30 mouse cellular contexts compared by ENCODE assay signal in genomic region chr16:96213027-96213426, GRCm38 (mm10). TPM values are rescaled to one million over a fixed set of nuclear protein-coding genes. Genes with fewer than 3 reads are reported as not detected.
DNase-seq lines count a peak whose midpoint lies in the region; ATAC-seq and TF ChIP-seq lines count a peak whose summit lies in the region.
"Had no signal": no experiment of that assay in that cellular context is flagged by ENCODE, and none has a peak within 500 bp of the region (broad histone marks: within the 10 kb centered on the region; RNA-seq: fewer than 3 reads in every experiment).

No protein-coding gene starts in this region.

- intact Hi-C loops in gastrocnemius, adult 2 months (cut with DNase I), result no loop called here
- intact Hi-C loops in left cerebral cortex, adult 2 months (cut with DNase I), result no loop called here

- DNase-seq in gastrocnemius, adult 2 months, result no peak
- DNase-seq in gastrocnemius, postnatal 25 days, result no peak
- peak; percentile 83 for DNase-seq in heart, postnatal 0 days (ENCODE audit: low spot score)
- no peak for DNase-seq in left cerebral cortex, adult 2 months (ENCODE audit: extremely low spot score in 1 of 2, low spot score in 2 of 2)
- no peak for DNase-seq in thymus, adult 18-20 months
- DNase-seq in right cerebral cortex, adult 2 months (ENCODE audit: low spot score in 2 of 2), result no peak
- DNase-seq: adrenal gland, adult 8-10 months; cerebellum, adult 9-10 months; forebrain, postnatal 0 days; gastrocnemius, postnatal 14 days; kidney, adult 9 months; kidney, postnatal 10 days; layer of hippocampus, adult 9-11 months; left cerebral cortex, postnatal 4 days; liver, postnatal 0 days; lung, postnatal 36 days; spleen, adult 18-20 months; thymus, postnatal 36 days had no signal

- ATAC-seq in heart, embryonic 12.5 days (ENCODE audit: insufficient number of reproducible peaks, low FRiP score), result peak; percentile 78
- peak; percentile 87 for ATAC-seq in heart, postnatal 0 days (ENCODE audit: insufficient read depth, low read depth)
- ATAC-seq in cerebellum, adult (ENCODE audit: insufficient number of reproducible peaks, low FRiP score, low TSS enrichment), result no peak
- ATAC-seq: forebrain, postnatal 0 days; intestine, postnatal 0 days; liver, embryonic 12.5 days; liver, postnatal 0 days; midbrain, embryonic 16.5 days had no signal

- WGBS in heart, embryonic 12.5 days, result 51% methylated on average over 4 of the region's 4 CpGs
- 46% methylated on average over 4 of the region's 4 CpGs for WGBS in heart, postnatal 0 days

- H3K9ac ChIP-seq in heart, embryonic 12.5 days, result no peak overlapping the region
- H3K9ac ChIP-seq in heart, postnatal 0 days (replicated peaks; ENCODE audit: low read depth, low read length), result no peak overlapping the region
- H3K9ac ChIP-seq: forebrain, postnatal 0 days; hindbrain, embryonic 14.5 days; liver, embryonic 12.5 days; liver, postnatal 0 days had no signal

- H3K27me3 ChIP-seq in heart, embryonic 12.5 days (replicated peaks), result no peaks in the 10 kb centered on the region
- no peaks in the 10 kb centered on the region for H3K27me3 ChIP-seq in heart, postnatal 0 days (ENCODE audit: control insufficient read depth, insufficient read depth, low read length)
- H3K27me3 ChIP-seq: liver, embryonic 12.5 days had no signal

- peaks cover 40% of the 10 kb centered on the region for H3K36me3 ChIP-seq in heart, embryonic 12.5 days
- peaks cover 12% of the 10 kb centered on the region; the same call in 1 of the 2 replicates for H3K36me3 ChIP-seq in heart, postnatal 0 days (replicated peaks; ENCODE audit: control insufficient read depth, insufficient read depth, low read length)
- H3K36me3 ChIP-seq: G1E; liver, embryonic 12.5 days had no signal

- peak overlapping the region; percentile 29; the same call in 1 of the 2 replicates for H3K4me2 ChIP-seq in heart, embryonic 12.5 days
- H3K4me2 ChIP-seq in heart, postnatal 0 days (ENCODE audit: low read depth, low read length), result no peak overlapping the region
- H3K4me2 ChIP-seq: hindbrain, embryonic 14.5 days; liver, embryonic 12.5 days; midbrain, embryonic 11.5 days had no signal

- no peak overlapping the region for H3K4me3 ChIP-seq in gastrocnemius, adult 2 months
- no peak overlapping the region for H3K4me3 ChIP-seq in heart, embryonic 12.5 days
- no peak overlapping the region for H3K4me3 ChIP-seq in heart, postnatal 0 days (ENCODE audit: low read depth, low read length)
- H3K4me3 ChIP-seq in left cerebral cortex, adult 2 months, result no peak overlapping the region
- H3K4me3 ChIP-seq: erythroblast, embryonic 14.5 days; liver, embryonic 12.5 days had no signal

- peak; percentile 99 for TF ChIP-seq EP300 in heart, postnatal 0 days (IDR thresholded peaks at IDR 0.05; ENCODE audit: low read depth)

- no peaks in the 10 kb centered on the region for H3K9me3 ChIP-seq in heart, embryonic 12.5 days (replicated peaks)
- H3K9me3 ChIP-seq in heart, postnatal 0 days (replicated peaks; ENCODE audit: control insufficient read depth, low read length), result no peaks in the 10 kb centered on the region
- H3K9me3 ChIP-seq: G1E; liver, embryonic 12.5 days had no signal

- no peak for TF ChIP-seq CTCF in gastrocnemius, adult 2 months (IDR thresholded peaks at IDR 0.05)
- no peak for TF ChIP-seq CTCF in heart, postnatal 0 days (IDR thresholded peaks at IDR 0.05; ENCODE audit: low read depth)
- TF ChIP-seq CTCF in left cerebral cortex, adult 2 months (IDR thresholded peaks at IDR 0.05), result no peak

- peaks cover 47% of the 10 kb centered on the region for H3K4me1 ChIP-seq in heart, embryonic 12.5 days (replicated peaks)
- H3K4me1 ChIP-seq in heart, postnatal 0 days (ENCODE audit: control insufficient read depth, insufficient read depth), result peaks cover 28% of the 10 kb centered on the region
- H3K4me1 ChIP-seq: liver, embryonic 12.5 days had no signal

- H3K27ac ChIP-seq in gastrocnemius, adult 2 months, result 0 out of 2 replicates have a peak overlapping the region, but pooled peaks have one; percentile 4
- peak overlapping the region; percentile 94 for H3K27ac ChIP-seq in heart, embryonic 12.5 days (ENCODE audit: poor library complexity, severe bottlenecking)
- H3K27ac ChIP-seq in heart, postnatal 0 days (ENCODE audit: low read depth), result peak overlapping the region; percentile 89
- H3K27ac ChIP-seq in left cerebral cortex, adult 2 months, result no peak overlapping the region
- H3K27ac ChIP-seq: hindbrain, embryonic 14.5 days; liver, embryonic 12.5 days had no signal

RNA-seq across cellular contexts. Expression of gene Sh3bgr, which starts 12.8 kb away (rescaled TPM):
- total RNA-seq in gastrocnemius, adult 2 months (2021), result 100 to 1,000 TPM; 843 to 991 TPM
- total RNA-seq in gastrocnemius, postnatal 25 days (2021), result 100 to 1,000 TPM; 960 to 980 TPM
- polyA plus RNA-seq in heart, embryonic 12.5 days (2016; fragmentation: Nextera tagmentation; extraction: Ambion mirVana), result 626 and 648 TPM in 2 replicates
- total RNA-seq in heart, postnatal 0 days (2014; rRNA removed; ENCODE audit: low replicate concordance), result 227 and 290 TPM in 2 replicates
- polyA plus RNA-seq in heart, postnatal 0 days (2015; fragmentation: Nextera tagmentation; extraction: Ambion mirVana), result 597 and 622 TPM in 2 replicates
- 1 to 10 TPM; 2.3 to 2.8 TPM for total RNA-seq in left cerebral cortex, adult 2 months (2021)
- total RNA-seq: G1E; hematopoietic stem cell, adult 5-6 weeks; neutrophil, adult 5-6 weeks had no signal
- polyA plus RNA-seq: erythroblast, embryonic 14.5 days; G1E; liver, postnatal 0 days had no signal

RNA-seq across cellular contexts. Expression of gene Lca5l, which starts 21.0 kb away (rescaled TPM):
- under 1 TPM; 0.50 to 0.51 TPM for total RNA-seq in gastrocnemius, adult 2 months (2021)
- total RNA-seq in gastrocnemius, postnatal 25 days (2021), result under 1 TPM; 0.35 to 0.43 TPM
- polyA plus RNA-seq in heart, embryonic 12.5 days (2016; fragmentation: Nextera tagmentation; extraction: Ambion mirVana), result 1.5 and 2.1 TPM in 2 replicates
- 1.5 and 3.4 TPM in 2 replicates for total RNA-seq in heart, postnatal 0 days (2014; rRNA removed; ENCODE audit: low replicate concordance)
- 2.3 TPM in 2 replicates for polyA plus RNA-seq in heart, postnatal 0 days (2015; fragmentation: Nextera tagmentation; extraction: Ambion mirVana)
- 1 to 10 TPM; 1.4 to 2.1 TPM for total RNA-seq in left cerebral cortex, adult 2 months (2021)
- total RNA-seq: neutrophil, adult 5-6 weeks had no signal
- polyA plus RNA-seq: erythroblast, embryonic 14.5 days; G1E had no signal

RNA-seq across cellular contexts. Expression of gene B3galt5, which starts 22.6 kb away (rescaled TPM):
- not detected for total RNA-seq in gastrocnemius, adult 2 months (2021)
- under 1 TPM in 1 of 2 experiments, not detected in 1; 0.11 TPM for total RNA-seq in gastrocnemius, postnatal 25 days (2021)
- 0.05 TPM in 1 of 2 replicates, not detected in the other for polyA plus RNA-seq in heart, embryonic 12.5 days (2016; fragmentation: Nextera tagmentation; extraction: Ambion mirVana)
- 0.08 TPM in 1 of 2 replicates, not detected in the other for total RNA-seq in heart, postnatal 0 days (2014; rRNA removed; ENCODE audit: low replicate concordance)
- polyA plus RNA-seq in heart, postnatal 0 days (2015; fragmentation: Nextera tagmentation; extraction: Ambion mirVana), result not detected in 2 replicates
- total RNA-seq in left cerebral cortex, adult 2 months (2021), result 10 to 100 TPM; 17.2 to 20.5 TPM
- total RNA-seq: megakaryocyte, adult 5-6 weeks; neutrophil, adult 5-6 weeks had no signal
- polyA plus RNA-seq: erythroblast, embryonic 14.5 days; G1E; liver, postnatal 0 days had no signal

Comparison
In these comparisons a context has a peak if more than half of its experiments do, and no peak if none do; other contexts are left out.
1. RNA of gene Sh3bgr, which starts 12.8 kb away (total RNA-seq): 843 to 991 TPM in gastrocnemius, adult 2 months, 960 to 980 TPM in gastrocnemius, postnatal 25 days and 227 to 290 TPM in heart, postnatal 0 days; 2.3 to 2.8 TPM in left cerebral cortex, adult 2 months; every median in the first group is over 10 times any median in the second.
2. RNA of gene B3galt5, which starts 22.6 kb away (total RNA-seq): 17.2 to 20.5 TPM in left cerebral cortex, adult 2 months; 0.11 TPM in gastrocnemius, postnatal 25 days, not detected in gastrocnemius, adult 2 months and 0.08 TPM in heart, postnatal 0 days; every median in the first group is over 10 times any median in the second.